Mouse (Mus musculus) ZHBTc4 (cell line): ENCODE data around the gene Ugt1a6b.

Source experiments
- DNase-seq: peaks from one replicate; pipeline ENCODE4 v3.0.0-alpha.2; 2011; ENCODE audit warnings: low read depth, low spot score

Ugt1a6b gene

DNA sequence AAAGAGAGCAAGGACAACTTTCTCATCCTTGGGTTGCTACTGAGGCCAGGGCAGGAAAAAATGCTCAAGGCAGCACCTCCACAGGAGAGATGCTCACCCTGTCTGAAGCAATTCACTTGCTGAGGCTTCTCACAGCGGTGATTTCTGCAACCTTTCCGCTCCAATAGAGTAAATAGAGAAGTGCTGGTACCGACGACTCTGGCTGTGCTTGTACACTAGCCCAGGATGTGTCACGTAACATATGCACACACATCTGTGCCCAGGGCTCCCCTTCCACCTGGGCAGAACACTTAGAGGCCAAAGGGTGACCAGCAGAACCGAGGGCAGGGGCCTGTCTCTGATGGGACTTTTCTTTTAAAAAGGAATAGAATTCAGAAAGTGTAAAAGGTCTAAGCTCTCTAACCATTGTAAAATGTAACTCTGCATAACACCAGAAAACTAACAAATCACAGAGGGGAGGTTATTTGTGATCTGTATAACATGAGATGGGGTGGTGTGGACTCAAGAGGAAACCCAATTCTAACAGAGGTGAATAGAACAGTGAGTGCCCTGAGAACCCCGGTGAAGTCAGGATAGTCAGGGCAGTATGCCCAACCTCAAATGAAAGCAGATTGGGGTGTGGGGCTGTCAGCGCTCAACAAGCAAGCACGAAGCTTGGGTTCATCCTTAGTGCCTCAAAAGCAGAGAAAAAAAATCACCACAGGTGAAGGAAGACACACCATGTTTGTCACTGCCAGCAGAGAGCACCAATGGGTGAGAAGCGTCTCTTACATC, 157.7 kb downstream of the Ugt1a6b start:
- DNase-seq = no peak

DNA sequence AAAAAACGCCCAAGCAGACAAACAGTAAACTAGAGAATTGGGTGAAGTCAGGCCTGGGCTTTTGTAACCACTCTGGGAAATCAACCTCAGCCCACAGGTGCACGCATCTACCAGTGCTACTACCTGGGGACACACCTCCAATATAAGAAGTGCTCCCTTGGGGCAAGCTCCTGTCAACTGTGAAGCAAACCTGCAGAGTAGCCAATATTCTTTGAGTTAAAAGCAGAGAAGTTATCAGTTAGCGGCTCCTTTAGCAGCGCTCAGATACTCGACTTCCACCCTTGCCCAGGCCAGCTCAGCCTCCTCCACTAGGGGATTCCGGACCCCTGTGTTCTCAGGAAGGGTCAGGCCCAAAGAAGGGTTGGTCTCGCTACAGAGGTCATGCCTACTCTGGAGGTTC, 158.7 kb downstream of the Ugt1a6b start:
- DNase-seq = no peak

DNA sequence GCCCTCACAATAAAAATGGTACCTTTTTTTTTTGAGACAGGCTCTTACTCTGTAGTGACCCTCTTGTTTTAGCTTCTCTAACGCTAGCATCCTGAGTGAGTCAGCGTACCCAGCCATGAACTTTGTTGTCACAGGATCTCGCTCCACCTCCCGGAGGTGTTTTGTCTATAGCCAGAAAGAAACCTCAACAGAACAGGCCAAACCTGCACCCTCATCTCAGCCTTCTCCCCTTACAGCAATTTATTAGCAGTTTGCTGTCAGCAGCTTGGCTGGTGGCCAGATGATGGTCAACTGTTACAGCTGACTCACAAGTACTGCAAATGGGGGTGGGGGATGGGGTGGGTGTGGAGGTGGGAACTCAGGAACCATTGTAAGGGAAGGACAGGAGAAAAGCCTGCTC, 159.2 kb downstream of the Ugt1a6b start:
- peak; percentile 64 for DNase-seq

DNA sequence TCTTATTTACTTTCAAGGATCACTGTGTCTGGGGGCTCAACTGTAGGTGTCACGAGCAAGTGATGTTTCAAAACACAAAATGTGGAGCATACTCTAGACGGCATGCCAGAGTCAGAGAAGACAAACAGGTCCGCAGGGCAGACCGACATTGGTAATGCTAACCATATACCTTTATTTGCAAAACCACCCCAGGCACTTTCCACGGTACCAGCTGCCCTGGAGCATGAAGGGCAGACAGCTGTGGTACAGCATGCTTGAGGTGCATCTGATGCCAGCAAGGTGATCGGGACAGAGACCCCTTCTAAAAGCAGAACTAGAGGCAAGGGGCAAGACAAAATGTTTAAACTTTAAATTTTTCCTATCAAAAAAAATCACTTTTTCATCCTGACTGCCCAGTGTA, 159.9 kb downstream of the Ugt1a6b start:
- no peak for DNase-seq

DNA sequence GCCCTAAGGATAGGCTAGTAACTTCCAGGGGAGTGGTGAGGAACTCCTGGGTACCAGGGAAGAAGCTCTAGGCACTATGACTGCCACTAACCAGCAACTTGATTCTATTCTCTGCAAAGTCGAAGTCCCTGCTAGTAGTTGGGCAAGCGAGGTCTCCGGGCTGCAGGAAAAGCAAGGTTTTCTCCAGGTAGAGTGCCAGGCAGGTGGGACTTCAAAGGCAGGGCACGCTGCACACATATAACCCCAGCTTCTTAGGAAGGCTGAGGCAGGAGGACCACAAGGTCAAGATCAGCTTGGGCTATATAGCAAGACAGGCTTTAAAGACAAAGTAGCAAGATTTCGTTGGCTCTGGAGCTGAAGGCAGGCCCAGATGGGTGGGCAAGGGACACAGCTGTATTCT, 160.7 kb downstream of the Ugt1a6b start:
- no peak for DNase-seq

DNA sequence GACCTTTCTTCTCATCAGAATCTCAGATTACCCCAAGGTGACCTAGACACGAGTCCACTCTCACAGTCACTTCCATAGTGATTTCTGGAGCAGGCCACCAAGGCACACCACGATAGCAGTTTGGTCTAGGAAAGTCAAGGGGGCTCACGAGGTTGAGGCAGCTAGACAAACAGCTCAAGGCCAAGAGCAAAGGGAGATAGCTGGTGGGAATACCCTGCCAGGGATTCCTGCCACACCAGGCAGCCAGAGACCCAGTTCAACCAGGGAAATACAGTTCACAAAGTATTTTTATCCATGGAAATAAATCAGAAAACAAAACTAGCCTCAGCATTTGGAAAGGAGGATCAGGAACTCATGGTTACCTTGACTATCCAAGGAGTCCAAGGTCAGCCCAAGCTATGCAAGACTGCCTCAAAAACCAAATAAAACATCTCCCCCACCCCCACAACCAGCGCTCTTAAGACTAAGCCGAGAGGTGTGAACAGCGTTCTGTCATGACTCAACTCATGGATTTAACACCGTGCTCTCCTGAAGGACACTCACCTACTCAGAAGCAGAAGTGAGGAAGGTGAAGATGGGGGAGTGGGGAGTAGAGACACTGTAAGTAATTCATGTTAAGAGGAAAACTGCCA, 161.3 kb downstream of the Ugt1a6b start:
- no peak for DNase-seq

DNA sequence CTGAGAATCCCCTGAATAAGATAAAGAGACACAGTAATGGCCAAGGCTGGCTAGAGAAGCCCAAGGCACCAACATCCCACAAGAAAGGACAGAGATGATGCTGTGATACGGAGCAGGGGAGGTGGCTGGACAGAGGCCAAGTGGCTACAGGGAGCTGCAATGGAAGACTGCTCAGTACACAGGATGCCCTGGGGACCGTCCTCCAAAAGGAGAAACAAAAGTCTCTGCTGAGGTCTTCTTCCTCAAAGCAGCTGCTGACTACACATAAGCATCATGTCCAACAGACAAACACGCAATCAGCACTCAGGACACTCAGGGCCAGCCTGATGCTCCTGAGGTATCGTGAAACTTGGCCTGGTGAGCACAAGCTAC, 161.8 kb downstream of the Ugt1a6b start:
- no peak for DNase-seq

DNA sequence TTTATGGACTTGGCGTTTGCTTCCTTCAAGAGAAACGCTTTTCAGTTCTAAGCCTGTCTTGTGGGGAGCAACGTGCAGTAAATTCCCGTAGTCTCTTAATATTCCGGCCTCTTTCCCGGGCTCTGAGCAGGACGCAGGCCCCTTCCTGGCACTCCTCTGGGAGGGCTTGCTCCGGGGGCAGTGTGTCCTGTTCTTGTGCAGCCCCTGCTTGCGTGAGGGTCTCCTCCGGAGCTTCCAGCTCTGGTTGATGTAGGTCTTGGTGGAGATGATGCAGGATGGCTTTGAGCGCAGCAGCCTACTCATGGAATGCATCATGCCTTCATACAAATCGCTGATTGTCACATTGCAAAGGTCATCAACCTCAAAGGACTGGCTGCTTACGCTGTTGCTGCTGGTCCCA, 163.1 kb downstream of the Ugt1a6b start:
- no peak for DNase-seq

DNA sequence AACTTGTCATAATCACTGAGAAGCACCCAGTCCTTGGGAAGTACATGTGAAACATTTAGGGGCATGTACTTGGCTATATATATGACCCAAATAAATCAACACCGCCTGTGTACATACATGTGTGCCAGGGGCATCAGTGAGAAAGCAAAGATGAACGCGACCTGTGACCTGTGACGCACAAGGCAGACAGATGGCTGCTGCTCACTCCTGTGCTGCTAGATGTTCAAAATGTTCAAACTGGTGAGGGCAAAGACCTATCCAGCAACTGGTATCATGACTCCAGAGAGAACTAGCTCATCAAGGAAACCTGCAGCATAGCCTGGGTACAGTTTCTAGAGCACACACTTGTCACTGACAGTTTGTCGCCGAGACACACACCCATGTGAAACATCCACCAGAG, 164.4 kb downstream of the Ugt1a6b start:
- no peak for DNase-seq

DNA sequence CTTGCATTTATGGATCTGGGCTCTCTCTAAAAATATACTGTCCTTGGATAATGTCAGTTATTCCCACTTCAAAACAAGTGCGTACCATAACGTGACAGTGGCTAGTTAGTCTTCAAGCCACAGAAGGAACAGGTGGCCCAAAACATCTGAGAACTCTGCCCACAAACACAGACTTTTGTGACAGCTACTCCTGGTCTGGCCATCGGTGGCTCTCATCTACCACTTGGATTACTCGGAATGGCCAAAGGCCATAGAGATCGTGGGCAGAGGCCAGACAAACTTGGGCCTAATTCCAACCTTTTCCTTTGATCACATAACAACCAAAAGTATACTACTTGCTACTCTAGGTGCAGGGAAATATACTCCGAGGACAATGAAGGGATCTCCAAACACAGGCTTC, 165.0 kb downstream of the Ugt1a6b start:
- no peak for DNase-seq
